Mouse (Mus musculus): ENCODE results near the gene Spty2d1. TPM values are rescaled to one million over a fixed set of nuclear protein-coding genes. Genes with fewer than 3 reads are reported as not detected.
"Not testable (repeated sequence)": the region's sequence is repeated elsewhere in the genome, so short reads cannot be mapped to it uniquely, and the experiment has no call there.

The Spty2d1 gene
- total RNA-seq (2015; ENCODE audit: low replicate concordance) (11.9 and 17.3 TPM in 2 replicates), total RNA-seq (2017; ENCODE audit: low replicate concordance) (13.6 and 20.6 TPM in 2 replicates)

DNA sequence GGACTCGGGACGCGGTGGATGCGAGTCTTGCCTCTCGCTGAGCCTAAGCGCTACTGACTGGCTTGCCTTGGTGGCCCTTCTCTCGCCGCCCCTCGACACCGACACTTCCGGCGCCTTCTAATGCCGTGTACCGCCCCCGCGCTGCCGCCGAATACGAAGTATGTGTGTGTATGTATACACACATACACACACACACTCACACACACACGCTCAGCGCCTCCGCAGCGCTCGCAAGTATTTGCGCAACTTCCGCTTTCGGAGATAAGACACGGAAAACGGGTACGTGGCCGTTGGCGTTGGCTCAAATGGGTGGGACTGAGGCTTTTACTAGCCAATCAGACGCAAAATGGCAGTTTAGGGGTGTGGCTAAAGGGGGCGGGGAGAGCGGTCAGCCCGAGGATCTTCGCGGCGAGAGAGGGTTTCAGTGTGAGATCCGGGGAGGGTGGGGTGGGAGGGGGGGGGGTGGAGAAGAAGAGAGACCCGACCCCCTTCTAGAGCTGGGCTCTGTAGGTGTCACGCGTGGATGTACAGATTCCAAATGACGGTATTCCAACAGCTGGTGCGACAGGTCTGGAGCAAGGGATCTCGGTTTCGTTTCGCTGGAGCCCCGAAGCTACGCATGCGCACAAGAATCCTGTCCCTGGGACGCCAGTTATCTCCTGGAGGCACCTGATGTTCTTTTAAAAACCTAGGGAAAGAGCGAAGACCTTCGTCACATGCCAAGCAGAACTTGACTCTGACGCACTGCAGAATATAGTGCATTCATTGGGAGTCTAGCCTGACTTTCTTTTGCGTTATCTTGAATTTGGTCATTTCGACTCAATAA is at the start of gene Spty2d1:
TSS of gene Spty2d1 (minus strand) at position 244 of the 826 bp plus-strand sequence.
- ATAC-seq (replicated peaks; ENCODE audit: low FRiP score, poor library complexity, severe bottlenecking): peak; percentile 90

DNA sequence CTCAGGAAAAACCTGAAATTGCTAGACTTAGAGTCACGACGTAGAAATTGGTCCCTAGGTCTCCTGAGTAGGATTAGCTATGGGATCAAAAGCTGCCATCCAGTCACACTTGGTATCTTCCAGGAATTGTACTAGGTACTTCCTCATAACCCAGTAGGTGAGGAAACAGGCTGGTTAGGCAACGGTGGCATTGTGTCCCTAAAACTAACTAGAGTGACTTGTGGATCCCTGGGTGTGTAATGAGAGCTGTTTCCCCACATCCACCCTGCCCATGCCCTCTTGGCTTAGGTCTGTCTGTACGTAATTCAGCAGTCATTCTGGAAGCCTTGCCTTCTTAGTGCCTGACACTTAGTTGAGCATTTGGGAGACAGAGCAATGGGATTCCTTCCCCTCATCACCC is 48.1 kb upstream of the Spty2d1 start:
- no peak for ATAC-seq (replicated peaks; ENCODE audit: low FRiP score, poor library complexity, severe bottlenecking)

DNA sequence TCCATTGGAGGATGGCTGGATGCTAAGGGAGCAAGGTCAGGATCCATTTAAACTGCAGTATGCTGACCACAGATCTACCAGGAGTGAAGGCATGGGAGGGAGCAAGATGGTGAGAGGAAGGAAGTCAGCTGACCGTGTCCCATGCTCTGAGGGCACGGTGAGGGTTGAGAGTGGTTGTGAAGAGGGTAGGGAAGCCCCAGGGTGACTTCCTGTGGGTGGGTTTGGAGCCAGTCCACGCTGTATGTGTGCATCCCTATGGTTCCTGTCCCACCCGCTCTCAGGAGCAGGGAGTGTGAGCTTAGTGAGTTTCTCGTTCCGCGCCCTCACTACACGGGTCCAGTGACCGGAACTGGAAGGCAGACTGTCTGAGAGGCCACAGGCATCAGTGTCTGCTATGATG is 47.5 kb upstream of the Spty2d1 start:
- ATAC-seq (replicated peaks; ENCODE audit: low FRiP score, poor library complexity, severe bottlenecking): no peak

DNA sequence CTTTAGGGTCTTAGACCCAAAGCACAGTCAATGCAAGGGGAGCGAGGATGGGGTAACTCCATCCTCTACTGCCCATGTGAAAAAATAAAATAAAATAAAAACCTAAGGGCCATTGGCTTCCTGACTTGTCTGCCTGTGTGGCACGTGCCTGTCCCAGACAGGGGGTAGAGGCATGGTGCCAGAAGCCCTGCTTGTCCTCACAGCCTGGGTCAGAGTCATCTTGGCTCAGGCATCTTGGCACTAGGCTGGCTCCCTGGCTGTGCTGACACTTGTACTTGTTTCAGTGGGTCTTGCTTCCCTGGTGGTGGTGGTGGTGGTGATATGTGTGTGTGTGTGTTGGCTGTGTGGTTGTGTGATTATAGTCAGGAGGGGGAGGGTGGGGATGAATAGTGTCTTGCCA is 46.5 kb upstream of the Spty2d1 start:
- no peak for ATAC-seq (replicated peaks; ENCODE audit: low FRiP score, poor library complexity, severe bottlenecking)

DNA sequence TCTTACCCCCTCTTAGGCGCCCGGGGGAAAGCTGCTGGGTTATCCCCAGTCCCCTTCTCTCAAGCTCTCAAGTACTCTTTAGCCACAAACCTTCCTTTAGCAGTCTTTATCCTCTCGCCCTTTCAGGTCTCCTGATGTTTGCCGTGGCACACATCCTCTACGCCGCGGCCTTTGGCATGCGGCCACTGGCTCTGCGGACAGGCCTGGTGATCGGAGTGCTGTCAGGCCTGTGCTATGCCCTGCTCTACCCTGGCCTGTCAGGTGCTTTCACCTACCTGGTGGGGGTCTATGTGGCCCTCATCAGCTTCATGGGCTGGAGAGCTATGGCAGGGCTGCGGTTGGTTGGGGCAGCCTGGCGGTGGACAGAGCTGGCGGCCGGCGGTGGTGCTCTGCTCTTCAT is 45.1 kb upstream of the Spty2d1 start:
- ATAC-seq (replicated peaks; ENCODE audit: low FRiP score, poor library complexity, severe bottlenecking): no peak

DNA sequence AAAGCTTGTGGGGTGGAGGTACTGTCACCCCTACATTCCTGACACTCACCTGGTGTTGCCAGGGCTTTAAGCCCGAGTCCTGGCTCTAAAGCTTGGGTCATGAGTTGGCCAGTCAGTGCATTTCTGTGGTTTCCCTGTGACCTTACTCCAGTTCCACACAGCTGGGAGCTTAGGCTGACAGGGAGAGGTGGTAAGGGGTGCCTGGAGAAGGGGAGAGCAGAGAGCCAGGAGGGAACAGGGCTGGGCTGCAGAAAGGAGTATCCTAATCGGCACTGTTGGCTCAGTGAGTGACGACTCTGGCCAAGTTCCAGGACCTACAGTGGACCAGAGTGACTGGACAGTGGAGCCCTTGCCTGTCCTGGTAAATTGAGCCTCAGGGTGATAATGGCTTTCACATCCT is 44.1 kb upstream of the Spty2d1 start:
- ATAC-seq (replicated peaks; ENCODE audit: low FRiP score, poor library complexity, severe bottlenecking): no peak

DNA sequence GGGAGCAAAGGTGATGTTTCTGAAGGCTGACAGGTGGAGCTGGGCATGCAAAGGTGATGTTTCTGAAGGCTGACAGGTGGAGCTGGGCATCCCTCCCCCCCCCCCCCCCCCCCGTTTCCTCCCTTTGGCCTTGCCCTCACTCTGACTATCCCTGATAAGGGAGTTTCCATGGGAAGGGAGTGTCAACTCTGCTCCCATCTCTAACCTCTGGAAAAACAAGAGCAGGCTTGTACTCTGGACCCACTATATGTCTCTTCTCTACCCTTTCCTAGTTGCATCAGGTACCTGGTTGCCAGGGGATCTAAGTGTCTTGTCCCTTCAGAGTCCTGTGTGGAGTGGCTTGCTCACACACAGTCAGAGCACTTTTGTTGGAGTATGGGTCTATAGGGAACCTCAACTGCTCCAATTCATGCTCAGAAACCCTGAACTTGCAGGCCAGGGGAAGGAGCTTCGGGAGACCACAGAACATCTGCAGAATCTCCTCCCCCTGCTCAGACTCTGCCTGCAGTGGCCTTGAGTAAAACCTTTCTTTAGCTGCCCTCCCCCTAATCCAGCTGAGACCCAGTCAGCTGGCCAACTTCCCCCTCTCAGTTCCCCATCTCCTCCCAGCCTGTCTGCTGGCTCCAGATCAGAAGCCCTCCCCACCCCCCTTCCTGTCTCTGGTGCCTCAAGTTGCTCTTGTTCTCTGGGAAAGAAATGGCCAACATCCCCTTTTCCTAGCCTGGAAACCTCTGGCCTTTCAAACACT is 43.4 kb upstream of the Spty2d1 start:
- no peak for ATAC-seq (replicated peaks; ENCODE audit: low FRiP score, poor library complexity, severe bottlenecking)

DNA sequence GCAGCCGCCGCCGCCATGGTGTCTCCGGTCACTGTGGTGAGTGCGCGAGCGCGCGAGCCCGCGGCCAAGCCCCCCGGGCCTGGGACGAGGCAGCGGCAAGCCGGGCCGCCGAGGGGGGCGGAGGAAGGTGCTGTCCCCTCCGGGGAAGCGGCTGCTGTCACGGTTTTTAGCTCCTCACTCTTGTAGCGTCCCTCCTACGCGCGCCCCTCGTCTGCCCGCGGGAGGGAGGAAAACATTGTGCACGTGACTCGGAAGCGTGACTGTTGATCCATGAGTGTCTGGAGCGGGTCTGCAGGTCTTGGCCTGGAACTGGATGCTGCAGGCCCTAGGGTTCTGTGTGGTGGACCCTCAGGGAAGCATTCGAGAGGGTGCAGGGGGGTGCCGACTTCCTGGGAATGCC is 42.6 kb upstream of the Spty2d1 start:
- no peak for ATAC-seq (replicated peaks; ENCODE audit: low FRiP score, poor library complexity, severe bottlenecking)

DNA sequence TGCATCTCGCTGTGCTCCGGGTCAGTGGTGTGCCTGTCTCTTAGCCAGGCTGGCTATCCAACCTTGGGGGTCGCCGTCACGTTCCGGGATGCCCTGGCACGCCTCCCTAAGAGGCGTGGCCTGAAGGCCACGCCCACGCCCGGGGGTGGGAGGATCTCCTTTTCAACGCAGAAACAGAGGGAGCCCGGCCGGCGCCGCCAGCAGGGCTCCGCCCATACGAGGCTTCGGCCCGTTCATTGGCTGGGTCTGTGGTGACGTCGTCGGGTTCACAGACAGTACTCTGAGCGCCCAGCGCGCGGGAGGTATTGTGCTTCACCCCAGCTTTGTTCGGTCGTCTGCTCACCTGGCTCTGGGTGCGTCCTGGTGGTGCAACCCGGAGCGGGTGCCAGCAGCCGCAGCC is 42.2 kb upstream of the Spty2d1 start, which contains the start of gene Tmem86a:
TSS of gene Tmem86a (plus strand) at position 236 of the 400 bp plus-strand sequence.
- ATAC-seq (replicated peaks; ENCODE audit: low FRiP score, poor library complexity, severe bottlenecking): peak; percentile 88

DNA sequence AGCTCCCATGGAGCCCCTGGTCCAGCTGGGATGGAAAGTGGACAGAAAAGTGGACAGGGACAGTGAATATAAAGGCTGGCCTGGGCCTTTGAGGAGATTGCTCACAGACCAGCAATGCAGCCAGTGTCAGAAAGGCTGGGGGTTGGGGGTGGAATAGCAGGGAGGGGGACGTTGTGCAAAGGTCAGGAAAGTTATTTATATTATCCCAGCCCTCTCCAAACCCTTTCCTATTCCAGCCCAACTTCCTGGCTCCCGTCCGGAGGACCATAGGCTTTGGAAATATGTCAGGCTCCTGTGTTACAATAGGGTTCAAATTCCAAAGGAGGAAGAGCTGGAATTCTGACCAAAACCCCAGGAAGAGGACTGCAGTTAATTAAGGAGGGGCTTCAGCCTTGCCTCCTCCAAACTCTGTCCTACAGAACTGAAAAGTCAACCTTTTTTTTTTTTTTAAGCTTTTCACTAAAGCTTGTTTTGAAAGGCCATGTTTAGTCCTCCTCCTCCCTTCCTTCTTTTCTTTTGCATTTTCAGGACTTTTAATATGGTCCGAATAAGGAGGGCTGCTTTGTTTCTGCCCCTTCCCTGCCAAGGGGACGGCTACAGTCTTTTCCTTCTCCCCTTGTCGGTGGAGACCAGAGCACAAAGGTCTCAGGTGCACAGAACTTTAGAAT is 34.7 kb upstream of the Spty2d1 start:
- ATAC-seq (replicated peaks; ENCODE audit: low FRiP score, poor library complexity, severe bottlenecking): no peak

DNA sequence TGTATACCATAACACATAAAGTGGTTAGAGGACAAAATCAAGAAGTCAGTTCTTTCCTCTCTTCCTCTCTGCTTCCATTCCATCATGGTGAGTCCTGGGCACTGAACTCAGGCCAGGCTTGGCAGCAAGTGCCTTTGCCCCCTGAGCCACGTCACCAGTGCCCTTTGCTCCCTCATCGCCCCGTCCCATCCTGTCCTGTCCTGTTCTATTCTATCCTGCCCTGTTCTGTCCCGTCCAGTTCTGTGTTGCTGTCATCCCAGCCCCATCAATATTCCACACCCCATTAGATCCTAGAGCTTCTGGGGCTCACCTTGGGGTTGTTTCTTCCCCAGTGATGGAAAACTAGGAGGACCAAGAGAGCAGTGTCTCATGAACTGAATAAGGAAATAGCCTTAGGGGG is 33.9 kb upstream of the Spty2d1 start:
- no peak for ATAC-seq (replicated peaks; ENCODE audit: low FRiP score, poor library complexity, severe bottlenecking)

DNA sequence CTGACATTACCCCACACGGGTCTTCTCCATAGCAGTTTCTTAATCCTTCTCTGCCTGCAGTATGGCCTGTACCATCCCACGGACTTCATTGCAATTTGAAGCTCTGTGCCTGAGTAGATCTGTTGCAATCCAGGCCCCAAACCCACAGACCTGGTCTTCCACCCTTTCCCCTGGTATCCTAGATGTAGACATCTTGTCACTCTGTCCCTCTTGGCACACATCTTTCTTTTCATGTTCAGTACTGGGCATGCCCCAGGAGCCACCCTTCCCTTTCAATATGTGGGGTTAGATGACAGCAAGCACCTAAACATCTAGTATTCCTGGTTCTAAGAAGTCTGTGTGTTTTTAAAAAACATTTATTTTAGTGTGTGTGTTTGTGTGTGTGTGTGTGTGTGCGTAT is 33.5 kb upstream of the Spty2d1 start:
- ATAC-seq (replicated peaks; ENCODE audit: low FRiP score, poor library complexity, severe bottlenecking): no peak

DNA sequence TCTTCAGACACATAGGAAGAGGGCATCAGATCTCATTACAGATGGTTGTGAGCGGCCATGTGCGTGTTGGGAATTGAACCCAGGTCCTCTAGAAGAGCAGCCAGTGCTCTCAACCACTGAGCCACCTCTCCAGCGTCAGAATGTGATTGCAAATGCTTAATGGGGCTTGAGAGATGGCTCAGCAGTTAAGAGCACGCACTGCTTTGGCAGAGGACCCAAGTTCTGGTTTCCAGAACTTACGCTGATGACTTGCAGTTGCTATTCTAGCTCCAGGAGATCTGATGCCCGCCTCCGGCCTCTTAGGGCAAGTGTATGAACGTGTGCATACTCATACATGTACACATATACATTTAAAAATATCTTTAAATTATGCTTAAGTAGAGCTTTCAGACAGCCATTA is 27.2 kb upstream of the Spty2d1 start:
- no peak for ATAC-seq (replicated peaks; ENCODE audit: low FRiP score, poor library complexity, severe bottlenecking)

DNA sequence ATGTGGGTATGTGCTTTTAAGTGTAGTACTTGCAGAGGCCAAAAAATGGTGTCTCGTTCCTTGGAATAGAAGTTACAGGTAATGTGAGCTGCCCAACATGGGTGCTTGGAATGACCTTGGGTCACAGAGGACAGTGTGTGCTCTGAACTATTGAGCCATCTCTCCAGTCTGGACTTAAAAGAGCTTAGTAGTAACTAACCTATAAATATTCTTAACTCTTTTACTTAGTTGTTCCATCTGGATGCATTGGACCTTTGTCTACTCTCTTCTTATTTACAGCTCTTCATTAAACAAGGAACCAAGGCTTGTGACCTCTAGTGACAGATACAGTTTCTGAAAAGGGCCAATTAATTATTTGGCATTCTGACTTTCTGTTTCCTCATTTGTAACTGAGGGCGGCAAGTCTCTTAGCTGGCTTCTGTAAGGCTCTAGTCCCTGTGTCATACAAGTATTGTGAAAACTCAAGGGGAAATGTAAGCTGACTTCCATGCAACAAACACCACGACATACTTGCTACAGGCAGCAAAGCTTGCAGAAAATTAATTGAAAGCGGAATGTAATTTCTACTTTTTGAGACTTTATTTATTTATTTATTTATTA is 26.7 kb upstream of the Spty2d1 start:
- no peak for ATAC-seq (replicated peaks; ENCODE audit: low FRiP score, poor library complexity, severe bottlenecking)

DNA sequence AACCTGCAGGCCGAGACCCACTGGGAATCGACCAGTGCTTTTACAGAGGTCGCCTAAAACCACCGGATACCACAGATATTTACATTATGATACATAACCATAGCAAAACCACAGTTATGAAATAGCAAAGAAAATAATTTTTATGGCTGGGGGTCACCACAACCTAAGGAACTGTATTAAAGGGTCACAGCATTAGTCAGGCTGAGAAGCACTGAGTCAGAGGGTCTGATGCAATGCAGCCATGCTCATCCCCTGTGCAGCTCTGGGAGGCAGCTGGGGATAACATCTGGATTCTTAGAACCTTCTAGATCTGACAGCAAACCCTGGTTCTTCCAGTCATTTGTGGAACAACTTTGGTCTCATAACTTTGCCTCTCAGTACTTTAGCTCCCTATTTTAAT is 23.2 kb upstream of the Spty2d1 start:
- ATAC-seq (replicated peaks; ENCODE audit: low FRiP score, poor library complexity, severe bottlenecking): no peak

DNA sequence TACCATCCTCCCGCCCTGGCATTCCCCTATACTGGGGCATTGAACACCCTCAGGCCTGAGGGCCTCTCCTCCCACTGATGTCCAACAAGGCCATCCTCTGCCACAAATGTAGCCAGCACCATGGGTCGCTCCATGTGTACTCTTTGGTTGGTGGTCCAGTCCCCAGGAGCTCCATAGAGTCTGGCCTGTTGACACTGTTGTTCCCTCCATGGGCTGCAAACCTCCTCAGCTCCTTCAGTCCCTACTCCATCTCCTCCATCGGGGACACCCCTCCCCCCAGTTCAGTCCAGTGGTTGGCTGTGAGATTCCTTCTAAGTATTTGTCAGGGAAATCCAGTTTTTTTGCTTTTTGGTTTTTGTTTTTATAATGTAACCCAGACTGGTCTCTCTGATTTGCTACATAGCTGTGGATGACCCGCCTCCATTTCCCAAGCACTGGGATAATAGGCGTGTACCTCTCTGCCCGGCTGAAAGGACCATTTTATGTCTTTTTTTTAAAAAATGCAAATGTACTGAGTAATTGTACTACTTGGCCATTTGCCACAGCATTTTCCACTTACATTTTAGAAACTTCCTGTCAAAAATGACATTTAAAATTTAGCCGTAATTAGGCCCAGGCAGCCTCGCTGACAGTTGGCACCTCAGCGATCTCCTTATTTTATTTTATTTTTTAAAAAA is 22.4 kb upstream of the Spty2d1 start:
- ATAC-seq (replicated peaks; ENCODE audit: low FRiP score, poor library complexity, severe bottlenecking): no peak

DNA sequence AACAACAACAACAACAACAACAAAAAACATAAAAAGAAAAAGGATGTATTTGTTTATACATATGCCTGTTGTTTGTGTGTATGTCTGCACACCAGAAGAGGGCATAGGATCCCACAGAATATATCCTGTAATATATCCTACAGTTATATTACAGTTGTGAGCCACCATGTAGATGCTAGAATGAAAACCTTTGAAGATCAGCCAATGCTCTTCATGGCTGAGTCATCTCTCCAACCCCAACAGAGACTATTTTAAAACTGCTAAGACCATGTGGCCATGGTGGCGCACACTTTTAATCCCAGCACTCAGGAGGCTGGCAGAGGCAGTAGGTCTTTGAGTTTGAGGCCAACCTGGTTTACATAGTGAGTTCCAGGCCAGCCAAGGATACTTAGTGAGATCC is 19.3 kb upstream of the Spty2d1 start:
- no peak for ATAC-seq (replicated peaks; ENCODE audit: low FRiP score, poor library complexity, severe bottlenecking)

DNA sequence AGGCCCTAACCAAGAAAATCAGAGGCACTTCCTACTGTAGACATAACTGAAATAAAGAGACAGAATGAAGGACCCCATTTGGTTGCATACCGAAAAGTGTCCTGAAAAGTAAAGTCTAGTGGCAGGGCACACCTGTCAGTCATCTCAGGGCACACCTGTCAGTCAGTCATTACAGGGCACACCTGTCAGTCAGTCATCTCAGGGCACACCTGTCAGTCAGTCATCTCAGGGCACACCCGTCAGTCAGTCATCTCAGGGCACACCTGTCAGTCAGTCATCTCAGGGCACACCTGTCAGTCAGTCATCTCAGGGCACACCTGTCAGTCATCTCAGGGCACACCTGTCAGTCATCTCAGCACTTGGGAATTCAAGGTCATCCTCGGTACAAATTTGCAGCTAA is 18.7 kb upstream of the Spty2d1 start:
- not testable (repeated sequence) for ATAC-seq (replicated peaks; ENCODE audit: low FRiP score, poor library complexity, severe bottlenecking)

DNA sequence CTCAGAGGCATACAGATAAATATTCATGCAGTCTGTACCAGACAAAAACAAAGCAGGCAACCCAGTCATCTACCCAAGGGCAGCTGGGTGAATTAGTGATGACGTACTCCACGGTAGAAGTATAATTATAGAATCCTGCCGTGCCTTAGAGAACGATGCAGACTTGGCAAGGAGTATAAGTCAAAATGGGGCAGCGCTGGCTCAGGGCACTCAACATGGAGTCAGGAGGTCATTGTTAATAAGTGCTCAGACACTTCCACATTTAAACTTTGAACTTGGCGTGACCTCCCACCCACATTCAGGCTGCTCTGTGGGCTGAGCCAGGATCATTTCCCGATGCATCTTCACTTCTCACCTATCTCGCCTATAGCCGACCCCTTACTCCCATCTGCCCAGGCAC is 17.2 kb upstream of the Spty2d1 start:
- ATAC-seq (replicated peaks; ENCODE audit: low FRiP score, poor library complexity, severe bottlenecking): no peak

DNA sequence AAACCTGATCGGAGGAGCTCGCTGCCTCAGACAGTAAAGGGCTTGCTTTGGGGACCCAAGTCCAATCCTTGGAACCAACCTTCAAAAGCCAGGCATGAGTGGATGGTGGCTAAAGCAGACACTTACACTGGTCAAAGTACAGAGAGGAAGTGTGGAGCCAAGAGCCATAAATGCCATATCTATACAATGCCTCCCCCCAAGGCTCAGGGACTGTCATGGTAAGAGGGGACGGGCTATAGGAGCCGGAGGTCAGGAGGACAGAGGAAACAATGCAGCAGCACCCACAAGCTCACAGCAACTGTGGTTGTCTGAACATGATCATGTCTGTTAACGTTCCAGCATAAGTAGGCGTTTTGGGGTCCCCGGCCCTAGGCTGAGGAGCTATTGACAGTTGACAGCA is 16.2 kb upstream of the Spty2d1 start:
- ATAC-seq (replicated peaks; ENCODE audit: low FRiP score, poor library complexity, severe bottlenecking): no peak
